Mouse (Mus musculus): ENCODE results near the gene Ascc1. TPM values are rescaled to one million over a fixed set of nuclear protein-coding genes. Genes with fewer than 3 reads are reported as not detected.

Gene Ascc1
- total and polyA plus RNA-seq, 2 experiments from 2014 or later: 15.7 to 34.6 TPM

- Histone ChIP-seq H3K36me3 (replicated peaks; ENCODE audit: control insufficient read depth, insufficient read depth, low read length) (peaks cover 21% of the 10 kb centered on the region), H3K9me3 (replicated peaks; ENCODE audit: control insufficient read depth, low read length) (no peaks in the 10 kb centered on the region), H3K4me3 (ENCODE audit: low read depth, low read length) (peak overlapping the region; percentile 75), H3K4me2 (ENCODE audit: low read depth, low read length) (peak overlapping the region; percentile 73), H3K4me1 (ENCODE audit: control insufficient read depth, insufficient read depth) (peaks cover 16% of the 10 kb centered on the region; the same call in 1 of the 2 replicates), H3K9ac (replicated peaks; ENCODE audit: low read depth, low read length) (peak overlapping the region; percentile 81), H3K27me3 (ENCODE audit: control insufficient read depth, insufficient read depth, low read length) (no peaks in the 10 kb centered on the region), H3K27ac (ENCODE audit: low read depth) (peak overlapping the region; percentile 98)
- DNase-seq (ENCODE audit: low spot score) (no peak), ATAC-seq (ENCODE audit: insufficient read depth, low read depth) (no peak)
- TF ChIP-seq EP300 (IDR thresholded peaks at IDR 0.05; ENCODE audit: low read depth) (no peak), CTCF (IDR thresholded peaks at IDR 0.05; ENCODE audit: low read depth) (no peak)
- whole genome bisulfite sequencing: 74% methylated on average over 9 of the region's 9 CpGs
These were observed 1.2 kb downstream of the Ascc1 start for GRCm38 (mm10) chr10:60003847-60004246.

- H3K4me3 ChIP-seq (ENCODE audit: low read depth, low read length): no peak overlapping the region
- DNase-seq (ENCODE audit: low spot score) (no peak), ATAC-seq (ENCODE audit: insufficient read depth, low read depth) (no peak)
- H3K36me3 ChIP-seq (replicated peaks; ENCODE audit: control insufficient read depth, insufficient read depth, low read length): peaks cover 22% of the 10 kb centered on the region
- no peak overlapping the region for H3K27ac ChIP-seq (ENCODE audit: low read depth)
- WGBS: 59% methylated on average over 2 of the region's 2 CpGs
- H3K4me2 ChIP-seq (ENCODE audit: low read depth, low read length): no peak overlapping the region
- no peaks in the 10 kb centered on the region for H3K9me3 ChIP-seq (replicated peaks; ENCODE audit: control insufficient read depth, low read length)
- peaks cover 16% of the 10 kb centered on the region; the same call in 1 of the 2 replicates for H3K4me1 ChIP-seq (ENCODE audit: control insufficient read depth, insufficient read depth)
- TF ChIP-seq EP300 (IDR thresholded peaks at IDR 0.05; ENCODE audit: low read depth) (no peak), CTCF (IDR thresholded peaks at IDR 0.05; ENCODE audit: low read depth) (peak; percentile 24)
- H3K9ac ChIP-seq (replicated peaks; ENCODE audit: low read depth, low read length): no peak overlapping the region
- H3K27me3 ChIP-seq (ENCODE audit: control insufficient read depth, insufficient read depth, low read length): no peaks in the 10 kb centered on the region
These were observed 2.7 kb downstream of the Ascc1 start for GRCm38 (mm10) chr10:60005264-60005663.

GRCm38 (mm10) chr10:60009115-60009514 is 6.5 kb downstream of the Ascc1 start:
- Histone ChIP-seq H3K4me2 (ENCODE audit: low read depth, low read length) (no peak overlapping the region), H3K4me3 (ENCODE audit: low read depth, low read length) (no peak overlapping the region), H3K4me1 (ENCODE audit: control insufficient read depth, insufficient read depth) (0 out of 2 replicates have a peak, but pooled peaks cover under 1% of the 10 kb centered on the region), H3K27me3 (ENCODE audit: control insufficient read depth, insufficient read depth, low read length) (no peaks in the 10 kb centered on the region), H3K9me3 (replicated peaks; ENCODE audit: control insufficient read depth, low read length) (no peaks in the 10 kb centered on the region), H3K27ac (ENCODE audit: low read depth) (no peak overlapping the region), H3K9ac (replicated peaks; ENCODE audit: low read depth, low read length) (no peak overlapping the region), H3K36me3 (replicated peaks; ENCODE audit: control insufficient read depth, insufficient read depth, low read length) (peaks cover 40% of the 10 kb centered on the region)
- ATAC-seq (ENCODE audit: insufficient read depth, low read depth): no peak
- WGBS: 52% methylated on average over 3 of the region's 3 CpGs
- DNase-seq (ENCODE audit: low spot score): no peak
- no peak for TF ChIP-seq CTCF (IDR thresholded peaks at IDR 0.05; ENCODE audit: low read depth)
- TF ChIP-seq EP300 (IDR thresholded peaks at IDR 0.05; ENCODE audit: low read depth): no peak

DNA sequence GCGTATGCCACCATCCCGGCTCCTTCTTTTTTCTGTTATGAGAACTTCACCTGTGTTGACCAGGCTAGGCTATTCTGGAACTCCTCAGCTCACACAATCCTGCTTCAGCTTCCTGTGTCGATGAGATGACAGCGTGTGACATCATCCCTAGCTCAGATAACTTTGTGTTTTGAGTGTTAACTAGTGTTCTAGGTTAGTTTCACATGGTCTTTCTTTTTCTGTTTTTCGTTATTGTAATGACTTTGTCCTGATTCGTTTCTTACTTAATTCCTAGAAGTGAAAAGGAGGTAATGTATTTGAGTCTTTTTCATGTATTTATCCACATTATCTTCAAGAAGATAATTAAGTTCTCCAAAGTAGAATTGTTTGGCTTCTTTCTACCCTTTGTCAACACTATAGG is 13.6 kb downstream of the Ascc1 start:
- H3K4me2 ChIP-seq (ENCODE audit: low read depth, low read length): no peak overlapping the region
- peaks cover 49% of the 10 kb centered on the region for H3K36me3 ChIP-seq (replicated peaks; ENCODE audit: control insufficient read depth, insufficient read depth, low read length)
- no peak for ATAC-seq (ENCODE audit: insufficient read depth, low read depth)

GRCm38 (mm10) chr10:60019299-60019698 is 16.7 kb downstream of the Ascc1 start:
- H3K27ac ChIP-seq (ENCODE audit: low read depth): no peak overlapping the region
- peak; percentile 20 for TF ChIP-seq CTCF (IDR thresholded peaks at IDR 0.05; ENCODE audit: low read depth)
- no peak for TF ChIP-seq EP300 (IDR thresholded peaks at IDR 0.05; ENCODE audit: low read depth)
- H3K9ac ChIP-seq (replicated peaks; ENCODE audit: low read depth, low read length): no peak overlapping the region
- no peaks in the 10 kb centered on the region for H3K9me3 ChIP-seq (replicated peaks; ENCODE audit: control insufficient read depth, low read length)
- no peaks in the 10 kb centered on the region for H3K4me1 ChIP-seq (ENCODE audit: control insufficient read depth, insufficient read depth)
- ATAC-seq (ENCODE audit: insufficient read depth, low read depth) (no peak), DNase-seq (ENCODE audit: low spot score) (no peak)
- H3K4me3 ChIP-seq (ENCODE audit: low read depth, low read length): no peak overlapping the region
- no peaks in the 10 kb centered on the region for H3K27me3 ChIP-seq (ENCODE audit: control insufficient read depth, insufficient read depth, low read length)
- no peak overlapping the region for H3K4me2 ChIP-seq (ENCODE audit: low read depth, low read length)
- WGBS: 79% methylated on average over 2 of the region's 2 CpGs
- peaks cover 37% of the 10 kb centered on the region for H3K36me3 ChIP-seq (replicated peaks; ENCODE audit: control insufficient read depth, insufficient read depth, low read length)

More for the DNA sequence above, 13.6 kb downstream of the Ascc1 start:
- no peak overlapping the region for H3K27ac ChIP-seq (ENCODE audit: low read depth)
- H3K9me3 ChIP-seq (replicated peaks; ENCODE audit: control insufficient read depth, low read length): no peaks in the 10 kb centered on the region
- no peaks in the 10 kb centered on the region for H3K4me1 ChIP-seq (ENCODE audit: control insufficient read depth, insufficient read depth)
- H3K4me3 ChIP-seq (ENCODE audit: low read depth, low read length): no peak overlapping the region
- no peak for DNase-seq (ENCODE audit: low spot score)
- 71% methylated on average over 6 of the region's 6 CpGs for WGBS
- no peak overlapping the region for H3K9ac ChIP-seq (replicated peaks; ENCODE audit: low read depth, low read length)
- no peaks in the 10 kb centered on the region for H3K27me3 ChIP-seq (ENCODE audit: control insufficient read depth, insufficient read depth, low read length)
- TF ChIP-seq CTCF (IDR thresholded peaks at IDR 0.05; ENCODE audit: low read depth) (no peak), EP300 (IDR thresholded peaks at IDR 0.05; ENCODE audit: low read depth) (no peak)

- Histone ChIP-seq H3K9me3 (replicated peaks; ENCODE audit: control insufficient read depth, low read length) (no peaks in the 10 kb centered on the region), H3K27me3 (ENCODE audit: control insufficient read depth, insufficient read depth, low read length) (no peaks in the 10 kb centered on the region), H3K4me3 (ENCODE audit: low read depth, low read length) (no peak overlapping the region), H3K9ac (replicated peaks; ENCODE audit: low read depth, low read length) (no peak overlapping the region), H3K27ac (ENCODE audit: low read depth) (no peak overlapping the region), H3K36me3 (replicated peaks; ENCODE audit: control insufficient read depth, insufficient read depth, low read length) (peaks cover 18% of the 10 kb centered on the region; the same call in 1 of the 2 replicates), H3K4me2 (ENCODE audit: low read depth, low read length) (no peak overlapping the region), H3K4me1 (ENCODE audit: control insufficient read depth, insufficient read depth) (no peaks in the 10 kb centered on the region)
- DNase-seq (ENCODE audit: low spot score) (no peak), ATAC-seq (ENCODE audit: insufficient read depth, low read depth) (no peak)
- TF ChIP-seq EP300 (IDR thresholded peaks at IDR 0.05; ENCODE audit: low read depth): no peak
- no peak for TF ChIP-seq CTCF (IDR thresholded peaks at IDR 0.05; ENCODE audit: low read depth)
- WGBS: 76% methylated on average over 1 of the region's 1 CpGs
These were observed 21.1 kb downstream of the Ascc1 start for GRCm38 (mm10) chr10:60023751-60024150.
